Mouse (Mus musculus): Measurements from ENCODE around the gene Nos3. TPM values are rescaled to one million over a fixed set of nuclear protein-coding genes. Genes with fewer than 3 reads are reported as not detected.

Gene Nos3
- polyA plus RNA-seq (2015; fragmentation: Nextera tagmentation; extraction: Ambion mirVana): 9.8 and 10.2 TPM in 2 replicates

DNA sequence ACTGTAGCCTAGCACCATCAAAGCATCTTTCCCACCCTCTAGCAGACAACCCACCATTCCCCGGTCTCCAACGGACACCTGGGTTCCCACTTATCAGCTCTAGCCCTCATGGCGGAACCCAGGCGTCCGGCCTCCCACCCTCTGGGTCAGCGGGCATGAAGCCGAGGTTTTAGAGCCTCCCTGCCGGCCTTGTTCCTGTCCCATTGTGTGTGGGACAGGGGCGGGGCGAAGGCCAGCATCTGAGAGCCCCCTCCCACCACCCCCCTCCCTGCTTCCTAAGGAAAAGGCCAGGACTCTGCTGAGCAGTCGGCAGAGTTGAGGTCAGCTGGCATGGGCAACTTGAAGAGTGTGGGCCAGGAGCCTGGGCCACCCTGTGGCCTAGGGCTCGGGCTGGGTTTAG, at the start of gene Nos3:
TSS of gene Nos3 (plus strand) at position 303 of the 400 bp plus-strand sequence.
- WGBS: 31% methylated on average over 12 of the region's 12 CpGs
- peaks cover 4% of the 10 kb centered on the region; the same call in 1 of the 2 replicates for H3K4me1 ChIP-seq (replicated peaks)
- H3K27ac ChIP-seq: no peak within 1 kb of the TSS
- H3K9ac ChIP-seq: peak within 1 kb of the TSS; percentile 43; the same call in 1 of the 2 replicates
- H3K4me2 ChIP-seq: no peak within 1 kb of the TSS
- H3K4me3 ChIP-seq: peak within 1 kb of the TSS; percentile 7; the same call in 1 of the 2 replicates
- H3K36me3 ChIP-seq: no peaks in the 10 kb centered on the region
- ATAC-seq (ENCODE audit: low FRiP score): no peak
- H3K27me3 ChIP-seq: no peaks in the 10 kb centered on the region
- no peaks in the 10 kb centered on the region for H3K9me3 ChIP-seq

GRCm38 (mm10) chr5:24319776-24320466, 44.7 kb upstream of the Nos3 start:
- no peak overlapping the region for H3K4me2 ChIP-seq
- H3K9me3 ChIP-seq: no peaks in the 10 kb centered on the region
- H3K4me3 ChIP-seq: no peak overlapping the region
- no peak overlapping the region for H3K27ac ChIP-seq
- H3K36me3 ChIP-seq: peaks cover 53% of the 10 kb centered on the region
- 21% methylated on average over 13 of the region's 13 CpGs for WGBS
- no peak for ATAC-seq (ENCODE audit: low FRiP score)
- H3K27me3 ChIP-seq: peaks cover 6% of the 10 kb centered on the region; the same call in 1 of the 2 replicates
- H3K4me1 ChIP-seq (replicated peaks): peaks cover 38% of the 10 kb centered on the region
- no peak overlapping the region for H3K9ac ChIP-seq

- H3K4me2 ChIP-seq: no peak overlapping the region
Measured at GRCm38 (mm10) chr5:24320467-24320813, 44.2 kb upstream of the Nos3 start.

GRCm38 (mm10) chr5:24320894-24321293, 43.7 kb upstream of the Nos3 start:
- peaks cover 6% of the 10 kb centered on the region; the same call in 1 of the 2 replicates for H3K27me3 ChIP-seq
- H3K4me2 ChIP-seq: no peak overlapping the region
- H3K9me3 ChIP-seq: no peaks in the 10 kb centered on the region
- H3K4me3 ChIP-seq: no peak overlapping the region
- H3K4me1 ChIP-seq (replicated peaks): peaks cover 41% of the 10 kb centered on the region
- peaks cover 63% of the 10 kb centered on the region for H3K36me3 ChIP-seq
- ATAC-seq (ENCODE audit: low FRiP score): no peak
- 50% methylated on average over 5 of the region's 5 CpGs for WGBS
- H3K9ac ChIP-seq: peak overlapping the region; percentile 49
- peak overlapping the region; percentile 35; the same call in 1 of the 2 replicates for H3K27ac ChIP-seq

More at GRCm38 (mm10) chr5:24320467-24320813, 44.2 kb upstream of the Nos3 start:
- Histone ChIP-seq H3K36me3 (peaks cover 58% of the 10 kb centered on the region), H3K27ac (peak overlapping the region; percentile 35; the same call in 1 of the 2 replicates), H3K4me3 (no peak overlapping the region), H3K4me1 (replicated peaks) (peaks cover 38% of the 10 kb centered on the region), H3K9me3 (no peaks in the 10 kb centered on the region), H3K9ac (no peak overlapping the region; the same call in none of the 2 replicates), H3K27me3 (peaks cover 6% of the 10 kb centered on the region; the same call in 1 of the 2 replicates)
- ATAC-seq (ENCODE audit: low FRiP score): no peak
- 34% methylated on average over 6 of the region's 6 CpGs for WGBS

DNA sequence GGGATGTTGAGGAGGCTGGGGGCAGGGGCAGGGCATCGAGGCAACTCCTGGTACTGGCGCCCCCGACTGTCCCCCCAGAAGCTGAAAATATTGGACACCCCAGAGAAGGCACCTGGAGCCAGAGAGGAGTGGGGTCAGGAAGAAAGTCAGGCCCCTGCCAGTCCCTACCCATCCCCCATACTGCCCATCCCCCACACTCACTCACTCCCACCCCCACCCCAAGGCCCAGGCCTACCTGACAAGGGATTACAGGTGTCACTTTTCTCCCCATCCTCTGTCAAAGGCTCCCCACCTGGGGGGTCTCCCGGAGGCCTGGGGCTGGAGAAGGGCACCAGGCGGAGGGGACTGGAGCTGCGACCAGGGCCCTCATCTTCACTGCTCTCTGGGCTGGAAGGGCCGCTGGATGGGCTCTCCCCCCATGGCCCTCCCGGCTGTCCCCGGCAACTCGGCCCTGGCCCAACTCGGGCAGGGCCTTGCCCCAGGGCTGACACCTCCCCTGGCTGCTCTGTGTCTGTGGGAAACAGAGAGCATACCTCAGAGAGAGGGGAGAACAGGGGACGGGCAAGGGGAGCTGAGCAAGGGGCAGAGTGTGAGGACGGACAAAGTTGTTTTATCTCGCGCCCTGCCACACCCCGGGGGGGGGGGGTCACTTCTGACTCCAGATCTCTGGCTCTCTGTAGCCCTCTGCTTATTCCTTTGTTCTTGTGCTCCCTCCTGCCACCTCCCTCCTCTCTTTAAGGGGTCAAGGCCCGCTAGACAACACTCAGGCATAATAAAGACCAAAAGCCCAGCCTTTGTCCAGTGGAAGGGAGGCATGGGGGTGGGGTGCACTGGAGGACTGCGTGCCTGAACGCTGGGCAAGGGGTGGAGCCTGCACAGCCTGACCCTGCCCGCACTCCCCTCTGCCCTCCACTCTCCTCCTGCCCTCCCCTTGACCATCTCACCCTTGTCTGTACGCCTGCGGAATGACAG, 42.6 kb upstream of the Nos3 start:
- H3K9me3 ChIP-seq: no peaks in the 10 kb centered on the region
- no peak overlapping the region for H3K27ac ChIP-seq
- H3K27me3 ChIP-seq: peaks cover 6% of the 10 kb centered on the region; the same call in 1 of the 2 replicates
- peak; percentile 37; the same call in 1 of the 2 replicates for ATAC-seq (ENCODE audit: low FRiP score)
- peaks cover 70% of the 10 kb centered on the region for H3K36me3 ChIP-seq
- H3K4me3 ChIP-seq: no peak overlapping the region
- H3K9ac ChIP-seq: peak overlapping the region; percentile 35
- WGBS: 9% methylated on average over 22 of the region's 22 CpGs
- peaks cover 41% of the 10 kb centered on the region for H3K4me1 ChIP-seq (replicated peaks)
- 0 out of 2 replicates have a peak overlapping the region, but pooled peaks have one; percentile 4 for H3K4me2 ChIP-seq

- Histone ChIP-seq H3K9ac (no peak overlapping the region), H3K27ac (no peak overlapping the region), H3K9me3 (no peaks in the 10 kb centered on the region), H3K4me2 (no peak overlapping the region), H3K27me3 (peaks cover 6% of the 10 kb centered on the region; the same call in 1 of the 2 replicates), H3K36me3 (peaks cover 52% of the 10 kb centered on the region), H3K4me1 (replicated peaks) (peaks cover 63% of the 10 kb centered on the region), H3K4me3 (no peak overlapping the region)
- WGBS: 47% methylated on average over 14 of the region's 14 CpGs
- ATAC-seq (ENCODE audit: low FRiP score): no peak
Measured at GRCm38 (mm10) chr5:24325251-24325650, 39.4 kb upstream of the Nos3 start.

DNA sequence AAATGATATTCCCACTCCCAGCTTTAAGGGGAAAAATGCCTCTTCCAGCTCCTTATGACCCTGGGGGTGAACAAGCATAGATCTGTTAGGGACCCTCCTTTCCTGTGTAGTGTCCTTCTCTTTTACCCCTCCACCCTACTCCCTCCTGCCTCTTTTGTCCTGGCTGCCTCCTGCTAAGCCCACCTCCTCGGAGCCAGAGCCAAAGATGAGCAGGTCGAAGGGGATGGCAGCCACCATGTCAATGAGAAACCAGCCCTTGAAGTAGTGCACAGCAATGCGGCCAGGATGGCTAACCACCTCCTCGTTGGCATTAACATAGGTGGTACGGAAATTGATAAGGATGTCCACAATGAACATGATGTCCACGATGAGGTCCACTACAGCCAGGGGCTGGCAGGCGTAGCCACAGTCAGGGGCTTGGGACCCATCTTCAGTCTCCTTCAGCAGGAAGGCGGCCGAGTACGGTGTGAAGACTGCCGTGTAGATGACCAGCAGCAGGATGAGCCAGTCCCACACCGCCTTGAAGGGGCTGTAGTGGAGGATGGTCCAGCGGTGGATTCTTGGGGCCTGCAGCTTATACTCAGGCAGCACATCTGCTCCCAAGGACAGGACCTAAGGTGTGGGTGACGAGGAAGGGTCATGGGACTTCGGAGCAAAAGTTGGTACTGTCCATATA, 38.3 kb upstream of the Nos3 start:
- H3K27ac ChIP-seq: no peak overlapping the region
- H3K4me2 ChIP-seq: no peak overlapping the region
- no peak overlapping the region for H3K4me3 ChIP-seq
- H3K9ac ChIP-seq: no peak overlapping the region
- 91% methylated on average over 15 of the region's 15 CpGs for WGBS
- ATAC-seq (ENCODE audit: low FRiP score): no peak
- H3K4me1 ChIP-seq (replicated peaks): peaks cover 59% of the 10 kb centered on the region
- H3K36me3 ChIP-seq: peaks cover 44% of the 10 kb centered on the region
- H3K9me3 ChIP-seq: no peaks in the 10 kb centered on the region
- H3K27me3 ChIP-seq: peaks cover 6% of the 10 kb centered on the region; the same call in 1 of the 2 replicates

GRCm38 (mm10) chr5:24326842-24327417, 37.7 kb upstream of the Nos3 start:
- peaks cover 48% of the 10 kb centered on the region for H3K36me3 ChIP-seq
- no peak for ATAC-seq (ENCODE audit: low FRiP score)
- 81% methylated on average over 4 of the region's 4 CpGs for WGBS

GRCm38 (mm10) chr5:24328813-24329211, 35.8 kb upstream of the Nos3 start:
- Histone ChIP-seq H3K9me3 (no peaks in the 10 kb centered on the region), H3K27ac (peak overlapping the region; percentile 92), H3K4me2 (peak overlapping the region; percentile 59), H3K36me3 (peaks cover 48% of the 10 kb centered on the region), H3K9ac (peak overlapping the region; percentile 75), H3K27me3 (peaks cover 6% of the 10 kb centered on the region; the same call in 1 of the 2 replicates), H3K4me1 (replicated peaks) (peaks cover 39% of the 10 kb centered on the region), H3K4me3 (peak overlapping the region; percentile 28)
- 67% methylated on average over 6 of the region's 6 CpGs for WGBS
- ATAC-seq (ENCODE audit: low FRiP score): peak; percentile 26

More at GRCm38 (mm10) chr5:24326842-24327417, 37.7 kb upstream of the Nos3 start:
- no peaks in the 10 kb centered on the region for H3K9me3 ChIP-seq
- H3K27me3 ChIP-seq: peaks cover 6% of the 10 kb centered on the region; the same call in 1 of the 2 replicates
- no peak overlapping the region for H3K4me2 ChIP-seq
- no peak overlapping the region for H3K4me3 ChIP-seq
- no peak overlapping the region for H3K27ac ChIP-seq
- H3K4me1 ChIP-seq (replicated peaks): peaks cover 53% of the 10 kb centered on the region
- no peak overlapping the region for H3K9ac ChIP-seq

- Histone ChIP-seq H3K4me3 (peak overlapping the region; percentile 28), H3K27ac (peak overlapping the region; percentile 92)
- WGBS: 3% methylated on average over 26 of the region's 27 CpGs
Measured at GRCm38 (mm10) chr5:24329212-24329964, 35.2 kb upstream of the Nos3 start.

GRCm38 (mm10) chr5:24329965-24330298, 34.7 kb upstream of the Nos3 start:
- peak overlapping the region; percentile 75; the same call in 1 of the 2 replicates for H3K9ac ChIP-seq
- peak overlapping the region; percentile 92 for H3K27ac ChIP-seq
- ATAC-seq (ENCODE audit: low FRiP score): peak; percentile 33
- no peaks in the 10 kb centered on the region for H3K9me3 ChIP-seq
- peak overlapping the region; percentile 28; the same call in 1 of the 2 replicates for H3K4me3 ChIP-seq
- WGBS: 27% methylated on average over 5 of the region's 5 CpGs
- H3K36me3 ChIP-seq: peaks cover 38% of the 10 kb centered on the region
- no peaks in the 10 kb centered on the region for H3K27me3 ChIP-seq
- peaks cover 43% of the 10 kb centered on the region for H3K4me1 ChIP-seq (replicated peaks)
- peak overlapping the region; percentile 59 for H3K4me2 ChIP-seq

More at GRCm38 (mm10) chr5:24329212-24329964, 35.2 kb upstream of the Nos3 start:
- Histone ChIP-seq H3K4me2 (peak overlapping the region; percentile 59), H3K27me3 (peaks cover 2% of the 10 kb centered on the region; the same call in 1 of the 2 replicates), H3K36me3 (peaks cover 43% of the 10 kb centered on the region), H3K9me3 (no peaks in the 10 kb centered on the region), H3K4me1 (replicated peaks) (peaks cover 39% of the 10 kb centered on the region), H3K9ac (peak overlapping the region; percentile 75)
- ATAC-seq (ENCODE audit: low FRiP score): peak; percentile 84
